Mouse (Mus musculus) intestine, embryonic 16.5 days (tissue): Measurements from ENCODE around the gene Hexim1. TPM values are rescaled to one million over a fixed set of nuclear protein-coding genes. Genes with fewer than 3 reads are reported as not detected.

ENCODE experiments used
- ATAC-seq: fragments of 200-750 bp; cut with Nextera tagmentation; 2 replicates; pipeline ENCODE4 v1.8.0; 2017; ENCODE audit warnings: moderate TSS enrichment, moderate library complexity
- H3K27ac ChIP-seq: fragments of 300-500 bp; sonication (generic); 2 replicates; pipeline ENCODE4 v1.5.1; 2014; ENCODE audit warnings: mild to moderate bottlenecking, low read length
- H3K27me3 ChIP-seq: fragments of 300-500 bp; sonication (generic); replicated peaks from 2 replicates; pipeline ENCODE4 v1.6.1; 2014; ENCODE audit warnings: low read length, control low read depth, mixed read lengths; ENCODE audit not compliant: control insufficient read depth, insufficient read depth
- H3K36me3 ChIP-seq: fragments of 300-500 bp; sonication (generic); 2 replicates; pipeline ENCODE4 v1.6.1; 2014; ENCODE audit warnings: low read length, control low read depth; ENCODE audit not compliant: control insufficient read depth, insufficient read depth
- H3K4me1 ChIP-seq: fragments of 300-500 bp; sonication (generic); 2 replicates; pipeline ENCODE4 v1.6.1; 2014; ENCODE audit warnings: low read length, control low read depth, mixed read lengths; ENCODE audit not compliant: control insufficient read depth, insufficient read depth
- H3K4me2 ChIP-seq: fragments of 300-500 bp; sonication (generic); 2 replicates; pipeline ENCODE4 v1.6.1; 2014; ENCODE audit warnings: low read depth, low read length, control low read depth
- H3K4me3 ChIP-seq: fragments of 300-500 bp; sonication (generic); 2 replicates; pipeline ENCODE4 v1.5.1; 2014; ENCODE audit warnings: mild to moderate bottlenecking, low read length
- H3K9ac ChIP-seq: fragments of 300-500 bp; sonication (generic); 2 replicates; pipeline ENCODE4 v1.6.1; 2014; ENCODE audit warnings: low read depth, low read length
- H3K9me3 ChIP-seq: fragments of 300-500 bp; sonication (generic); 2 replicates; pipeline ENCODE4 v1.6.1; 2016; ENCODE audit warnings: low read length, control low read depth; ENCODE audit not compliant: control insufficient read depth
- WGBS: fragments of 180-500 bp; shearing (Covaris S2); extraction: QIAGEN DNeasy Blood & Tissue Kit; methylation state at CpG from one replicate; pipeline ENCODE4 v1.1.7; 2014; 5-methylcytosine and 5-hydroxymethylcytosine counted together
- polyA plus RNA-seq: library from polyadenylated mRNA; unstranded; fragments of >200 nt; fragmentation: Nextera tagmentation; extraction: Ambion mirVana; gene quantifications from 2 replicates; pipeline ENCODE4 v1.2.1, GENCODE M21; 2015

Gene Hexim1
- polyA plus RNA-seq, 1 experiment from 2014 or later = 4.6 TPM

DNA sequence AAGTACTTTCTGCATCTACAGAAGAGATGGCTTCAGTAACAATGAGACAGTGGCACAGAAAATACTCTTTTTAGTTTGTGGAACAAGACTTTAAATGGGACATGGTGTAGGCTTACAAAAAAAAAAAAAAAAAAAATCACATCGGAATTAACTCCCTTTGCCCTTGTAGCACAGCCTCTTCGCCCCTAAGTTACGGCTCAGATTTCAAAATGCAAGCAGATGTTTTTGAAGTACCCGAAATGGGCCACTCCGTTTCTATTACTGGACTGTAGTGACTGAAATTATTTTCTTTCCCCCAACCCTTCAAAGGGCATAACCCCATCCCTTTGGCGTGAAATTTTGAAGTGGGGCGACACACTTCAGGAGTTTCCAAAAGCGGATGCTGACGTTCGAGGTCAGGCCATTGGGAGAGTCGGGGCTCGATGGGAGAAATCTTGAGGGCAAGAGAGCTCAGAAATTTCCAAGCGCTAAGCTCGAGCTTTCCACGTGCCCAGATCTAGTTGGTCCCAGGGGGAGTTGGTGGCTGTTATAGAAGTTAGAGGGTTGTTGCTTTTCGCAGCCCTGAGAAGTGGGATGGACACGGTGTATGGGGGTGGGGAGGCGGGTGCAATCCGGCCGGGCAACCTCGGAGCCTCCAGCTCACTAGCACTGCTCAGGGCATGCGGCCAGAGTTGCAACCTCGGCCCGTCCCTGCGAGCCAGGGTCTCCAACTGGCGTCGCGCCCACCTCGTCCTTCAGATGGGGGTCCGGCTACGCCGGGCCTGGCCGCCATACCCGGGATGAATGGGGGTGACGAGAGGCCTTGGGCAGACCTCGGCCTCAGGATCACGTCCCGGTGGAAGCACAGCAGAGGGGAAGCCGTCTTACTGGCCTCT is 15.9 kb downstream of the Hexim1 start, which contains the start of gene Hexim2:
TSS of gene Hexim2 (plus strand) at position 729 of the 875 bp plus-strand sequence.
- H3K4me2 ChIP-seq = peak within 1 kb of the TSS; percentile 66
- peak within 1 kb of the TSS; percentile 97 for H3K27ac ChIP-seq
- peak within 1 kb of the TSS; percentile 86 for H3K4me3 ChIP-seq
- peak within 1 kb of the TSS; percentile 100 for H3K9ac ChIP-seq
- H3K36me3 ChIP-seq = no peaks in the 10 kb centered on the region
- ATAC-seq = peak; percentile 56
- no peaks in the 10 kb centered on the region for H3K27me3 ChIP-seq
- WGBS = under 1% methylated on average over 39 of the region's 39 CpGs
- no peaks in the 10 kb centered on the region for H3K9me3 ChIP-seq
- peaks cover 24% of the 10 kb centered on the region for H3K4me1 ChIP-seq

DNA sequence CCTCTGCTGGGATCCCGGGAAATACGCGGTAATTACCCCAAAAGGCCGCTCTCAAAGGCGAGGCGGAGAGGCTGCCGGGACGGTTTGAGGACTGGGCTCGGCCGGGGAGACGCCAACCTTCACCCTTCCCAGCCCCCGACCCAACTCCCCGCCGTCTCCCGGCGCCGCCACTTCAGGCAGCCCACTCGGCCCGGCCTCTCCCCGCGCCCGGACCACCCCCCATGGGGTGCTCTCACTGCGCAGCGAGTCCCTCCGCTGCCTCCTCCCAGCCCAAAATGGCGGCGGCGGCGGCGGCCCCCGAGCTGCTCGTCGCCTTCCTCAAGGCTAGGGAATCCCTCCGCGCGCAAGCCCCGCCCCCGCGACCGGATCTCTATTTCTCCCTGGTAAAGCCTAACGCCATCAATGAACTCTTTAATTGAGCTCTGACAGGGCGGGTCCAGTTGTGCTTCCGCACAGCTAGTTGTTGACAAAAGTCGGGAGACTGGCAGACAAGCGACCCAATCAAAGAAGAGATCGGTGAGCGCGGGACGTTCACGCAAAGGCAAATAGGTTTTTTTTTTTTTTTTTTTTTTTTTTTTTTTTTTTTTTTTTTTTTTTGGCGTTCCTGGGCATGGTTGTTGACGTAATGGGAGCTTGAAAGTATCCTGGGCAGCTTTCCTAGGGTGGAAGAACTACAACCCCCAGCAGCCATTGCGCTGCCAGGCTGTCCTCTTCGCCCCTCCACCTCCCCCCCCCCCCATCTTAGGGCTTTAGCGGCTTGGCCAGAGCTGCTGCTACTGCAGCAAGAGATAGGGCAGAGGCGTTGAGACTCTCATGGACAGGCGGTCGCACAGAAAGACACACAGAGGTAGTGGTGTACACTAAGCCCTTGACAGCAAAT is 16.8 kb downstream of the Hexim1 start:
- peak overlapping the region; percentile 97 for H3K27ac ChIP-seq
- H3K4me2 ChIP-seq = peak overlapping the region; percentile 66
- peaks cover 24% of the 10 kb centered on the region for H3K4me1 ChIP-seq
- no peaks in the 10 kb centered on the region for H3K9me3 ChIP-seq
- peak overlapping the region; percentile 100 for H3K9ac ChIP-seq
- peak; percentile 92 for ATAC-seq
- H3K27me3 ChIP-seq = no peaks in the 10 kb centered on the region
- under 1% methylated on average over 58 of the region's 58 CpGs for WGBS
- H3K36me3 ChIP-seq = no peaks in the 10 kb centered on the region
- peak overlapping the region; percentile 86 for H3K4me3 ChIP-seq

DNA sequence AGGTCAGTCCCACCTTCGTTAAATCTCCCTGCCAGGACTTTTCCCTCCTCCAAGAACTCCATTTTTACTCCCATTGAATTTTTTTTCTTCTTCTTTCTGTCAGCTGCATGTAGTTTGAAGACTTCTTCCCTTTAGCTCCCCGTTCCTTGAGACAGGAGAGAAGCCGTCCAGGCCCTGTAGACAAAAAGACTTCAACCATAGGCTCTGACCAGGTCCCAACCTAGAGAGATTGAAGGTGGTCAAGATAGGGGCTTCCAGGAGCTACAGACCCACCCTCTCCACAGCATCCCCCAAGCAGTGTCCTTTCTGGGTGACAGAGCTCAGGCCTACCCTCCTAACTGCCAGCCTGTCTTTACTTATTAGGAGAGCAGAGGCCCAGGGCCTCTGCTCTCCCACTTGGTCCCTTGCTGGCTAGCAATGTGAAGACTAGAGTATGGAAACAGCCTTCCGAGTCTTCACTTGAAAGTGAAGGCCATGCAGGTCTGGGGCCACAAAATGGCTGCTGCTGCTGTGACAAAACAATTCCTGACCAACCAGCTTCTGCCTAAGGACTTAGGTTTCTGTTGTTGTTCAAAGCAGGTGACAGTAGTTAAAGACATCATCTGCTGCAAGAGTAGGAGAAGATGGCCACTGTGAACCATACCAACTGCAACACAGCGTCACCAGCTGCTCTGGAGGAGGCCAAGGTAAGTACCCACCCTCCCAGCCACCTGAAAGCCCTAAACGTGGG is 17.6 kb downstream of the Hexim1 start:
- peak overlapping the region; percentile 60 for H3K4me2 ChIP-seq
- peak overlapping the region; percentile 44 for H3K4me3 ChIP-seq
- no peaks in the 10 kb centered on the region for H3K27me3 ChIP-seq
- 56% methylated on average over 6 of the region's 6 CpGs for WGBS
- ATAC-seq = peak; percentile 7; the same call in 1 of the 2 replicates
- H3K27ac ChIP-seq = peak overlapping the region; percentile 82
- H3K9ac ChIP-seq = peak overlapping the region; percentile 67
- no peaks in the 10 kb centered on the region for H3K9me3 ChIP-seq
- H3K36me3 ChIP-seq = no peaks in the 10 kb centered on the region
- peaks cover 24% of the 10 kb centered on the region for H3K4me1 ChIP-seq

DNA sequence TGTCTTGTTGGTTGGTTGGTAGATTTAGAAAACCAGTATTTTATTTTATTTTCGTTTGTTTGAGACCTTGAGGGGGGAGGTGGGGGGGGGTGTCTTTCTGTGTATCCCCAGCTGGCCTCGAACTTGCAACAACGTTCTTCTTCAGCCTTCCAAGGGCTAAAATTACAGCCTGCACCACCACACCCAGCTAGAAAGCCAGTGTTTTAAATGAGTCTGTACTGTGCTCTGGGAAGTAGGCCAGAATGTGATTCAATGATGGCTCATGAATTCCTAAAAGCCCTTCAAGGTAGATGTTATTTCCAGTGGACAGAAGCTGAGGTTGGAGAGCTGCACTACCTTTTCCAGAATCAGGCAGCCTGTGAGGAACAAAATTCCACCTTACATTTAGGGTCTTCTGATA is 18.2 kb downstream of the Hexim1 start:
- Histone ChIP-seq H3K27ac (no peak overlapping the region), H3K27me3 (no peaks in the 10 kb centered on the region), H3K4me3 (no peak overlapping the region), H3K9ac (peak overlapping the region; percentile 67), H3K9me3 (no peaks in the 10 kb centered on the region), H3K4me2 (peak overlapping the region; percentile 60; the same call in 1 of the 2 replicates), H3K4me1 (peaks cover 24% of the 10 kb centered on the region), H3K36me3 (no peaks in the 10 kb centered on the region; the same call in 1 of the 2 replicates)
- WGBS = 75% methylated on average over 3 of the region's 3 CpGs
- ATAC-seq = no peak

DNA sequence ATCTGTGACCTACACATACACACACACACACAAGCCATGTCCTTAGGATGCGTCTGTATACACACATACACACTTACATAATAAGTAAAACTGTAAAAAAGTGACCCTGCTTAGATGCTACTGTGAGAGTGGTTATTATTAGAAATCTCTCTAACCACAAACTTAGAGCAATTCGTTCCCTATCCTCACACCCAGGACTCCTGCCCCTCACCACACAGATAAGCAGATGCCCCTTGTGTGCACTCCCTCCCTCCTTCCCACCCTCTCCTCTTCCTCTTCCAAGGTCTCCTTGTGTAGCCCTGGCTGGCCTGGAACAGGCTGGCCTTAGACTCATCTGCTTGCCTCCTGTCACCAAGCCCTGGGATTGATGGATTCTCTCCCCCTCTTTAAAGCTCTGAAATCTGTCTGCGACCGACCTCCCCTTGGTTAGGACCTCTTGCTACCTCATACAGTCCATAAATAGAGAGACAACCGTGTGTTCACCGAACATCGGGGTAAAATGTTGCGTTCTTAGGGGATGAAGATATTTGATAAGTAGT is 20.1 kb downstream of the Hexim1 start:
- no peaks in the 10 kb centered on the region for H3K9me3 ChIP-seq
- WGBS = 83% methylated on average over 8 of the region's 8 CpGs

DNA sequence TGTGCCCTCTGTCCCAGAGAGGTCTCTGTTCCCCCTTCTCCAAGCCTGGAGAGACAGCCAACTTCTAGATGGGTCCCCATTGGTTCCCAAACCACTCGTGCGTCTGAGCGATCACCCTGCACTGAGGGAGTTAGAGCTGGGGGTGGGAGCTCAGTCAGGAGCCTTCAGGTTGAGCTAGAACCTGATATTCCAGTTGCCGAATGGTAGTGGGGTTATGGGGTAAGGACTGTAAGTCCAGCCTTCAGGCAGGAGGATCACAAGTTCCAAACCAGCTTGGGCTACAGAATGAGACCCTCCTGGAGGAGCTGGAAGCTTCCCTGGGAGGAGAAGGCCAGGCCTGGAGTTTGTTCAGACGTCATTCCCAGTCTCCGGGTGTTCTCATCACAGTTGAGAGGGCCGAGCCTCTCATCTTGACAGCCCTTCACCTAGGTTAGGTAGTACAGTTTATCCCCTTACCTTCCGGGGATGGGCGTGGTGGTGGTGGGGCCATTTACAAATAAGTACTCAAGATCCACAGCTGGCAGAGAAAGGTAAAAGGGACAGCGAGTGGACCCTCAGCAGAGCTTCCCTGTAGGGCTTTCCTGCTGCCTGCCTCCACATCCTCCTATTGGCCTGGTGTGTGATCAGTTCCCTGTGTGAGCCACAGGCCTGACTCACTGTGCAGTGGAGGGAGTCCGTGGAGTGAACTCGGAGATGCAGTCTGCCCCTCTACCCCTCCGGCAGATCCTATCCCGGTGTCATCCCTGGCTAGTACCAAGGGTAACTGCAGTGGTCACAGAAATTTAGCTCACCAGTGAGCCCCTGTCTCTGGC is 24.1 kb downstream of the Hexim1 start:
- Histone ChIP-seq H3K4me2 (0 out of 2 replicates have a peak overlapping the region, but pooled peaks have one; percentile 24), H3K4me3 (no peak overlapping the region), H3K36me3 (no peaks in the 10 kb centered on the region; the same call in 1 of the 2 replicates), H3K4me1 (peaks cover 47% of the 10 kb centered on the region), H3K9me3 (no peaks in the 10 kb centered on the region), H3K27ac (peak overlapping the region; percentile 98), H3K27me3 (no peaks in the 10 kb centered on the region), H3K9ac (peak overlapping the region; percentile 62)
- no peak for ATAC-seq
- 65% methylated on average over 14 of the region's 14 CpGs for WGBS

More for the DNA sequence above, 20.1 kb downstream of the Hexim1 start:
- Histone ChIP-seq H3K27me3 (no peaks in the 10 kb centered on the region), H3K27ac (no peak overlapping the region), H3K9ac (no peak overlapping the region), H3K4me3 (no peak overlapping the region), H3K4me2 (no peak overlapping the region), H3K4me1 (peaks cover 30% of the 10 kb centered on the region), H3K36me3 (no peaks in the 10 kb centered on the region; the same call in 1 of the 2 replicates)
- no peak for ATAC-seq

DNA sequence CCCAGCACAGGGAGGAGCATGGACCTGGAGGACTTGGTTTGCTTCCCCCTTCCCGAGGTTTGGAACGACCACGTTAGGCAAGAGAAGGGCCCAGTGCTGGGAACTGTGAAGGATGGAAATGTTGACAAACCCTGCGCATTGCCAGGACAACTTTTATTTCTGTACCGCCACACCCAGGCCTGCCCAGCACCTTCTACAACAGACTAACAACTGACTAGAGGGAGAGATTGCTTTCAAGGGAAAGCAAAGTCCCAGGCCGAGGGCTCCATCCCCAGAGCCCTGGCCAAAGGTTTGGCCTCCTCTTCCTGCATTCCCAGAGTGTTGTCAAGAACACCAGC is 24.7 kb downstream of the Hexim1 start:
- peak; percentile 37 for ATAC-seq
- Histone ChIP-seq H3K4me2 (0 out of 2 replicates have a peak overlapping the region, but pooled peaks have one; percentile 24), H3K4me3 (no peak overlapping the region), H3K27me3 (no peaks in the 10 kb centered on the region), H3K9ac (peak overlapping the region; percentile 62), H3K4me1 (peaks cover 49% of the 10 kb centered on the region), H3K36me3 (no peaks in the 10 kb centered on the region; the same call in 1 of the 2 replicates), H3K27ac (peak overlapping the region; percentile 98), H3K9me3 (no peaks in the 10 kb centered on the region)
- 25% methylated on average over 6 of the region's 6 CpGs for WGBS
